Mouse (Mus musculus): Measurements from ENCODE around the gene Nlrc4.

Gene Nlrc4

GRCm38 (mm10) chr17:74430074-74430473 lies 28.9 kb downstream of the Nlrc4 start:
- no peak for DNase-seq (ENCODE audit: low read depth)

- no peak for DNase-seq (ENCODE audit: low read depth)
These were observed 34.4 kb downstream of the Nlrc4 start for GRCm38 (mm10) chr17:74424401-74425005.

- no peak for DNase-seq (ENCODE audit: low read depth)
These were observed 38.3 kb downstream of the Nlrc4 start for GRCm38 (mm10) chr17:74420656-74421055.

- DNase-seq (ENCODE audit: low read depth): no peak
These were observed 40.8 kb downstream of the Nlrc4 start for GRCm38 (mm10) chr17:74418171-74418570.

DNA sequence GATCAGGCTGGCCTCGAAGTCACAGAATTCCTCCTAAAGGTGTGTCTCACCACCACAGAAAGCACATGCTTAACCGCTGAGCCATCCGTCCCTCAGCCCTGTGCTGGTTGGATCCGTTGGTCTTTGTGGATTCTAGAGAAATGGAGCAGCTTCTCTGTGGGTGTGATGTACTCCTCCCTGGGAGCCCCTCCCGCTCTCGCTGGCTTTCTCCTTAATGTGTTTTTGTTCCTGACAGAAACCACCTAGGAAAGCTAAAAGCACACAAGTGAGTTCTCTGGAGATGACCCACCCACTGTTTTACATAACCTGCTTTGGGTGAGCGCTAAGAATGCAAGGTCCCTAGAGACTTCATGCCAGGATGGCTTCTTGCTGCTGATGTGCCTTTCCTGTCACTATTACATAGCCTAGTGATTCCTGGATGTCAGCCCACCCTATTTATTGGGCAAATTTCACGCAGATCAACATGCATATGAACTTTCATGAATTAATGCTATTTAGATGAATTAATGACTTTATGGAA lies 42.0 kb downstream of the Nlrc4 start:
- no peak for DNase-seq (ENCODE audit: low read depth)

- DNase-seq (ENCODE audit: low read depth): no peak
These were observed 44.3 kb downstream of the Nlrc4 start for GRCm38 (mm10) chr17:74414671-74415070.

DNA sequence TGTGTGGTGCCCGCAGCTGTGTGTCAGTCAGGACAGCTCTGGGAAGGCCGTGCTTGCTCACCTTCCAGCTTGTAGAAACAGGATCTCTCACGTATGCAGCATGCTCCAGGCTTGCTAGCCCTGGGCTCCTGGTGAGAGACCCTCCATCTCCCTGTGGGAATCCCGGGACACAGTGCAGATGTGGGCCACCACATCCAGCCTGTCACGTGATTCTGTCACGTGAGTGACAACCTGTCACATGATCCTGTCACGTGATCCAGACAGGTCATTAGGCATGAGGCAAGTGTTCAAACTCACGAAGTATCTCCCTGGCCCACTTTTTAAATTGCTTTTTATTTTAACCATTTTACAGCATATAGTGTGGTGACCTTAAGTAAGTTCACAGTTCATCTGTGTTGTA lies 45.6 kb downstream of the Nlrc4 start:
- DNase-seq (ENCODE audit: low read depth): no peak

DNA sequence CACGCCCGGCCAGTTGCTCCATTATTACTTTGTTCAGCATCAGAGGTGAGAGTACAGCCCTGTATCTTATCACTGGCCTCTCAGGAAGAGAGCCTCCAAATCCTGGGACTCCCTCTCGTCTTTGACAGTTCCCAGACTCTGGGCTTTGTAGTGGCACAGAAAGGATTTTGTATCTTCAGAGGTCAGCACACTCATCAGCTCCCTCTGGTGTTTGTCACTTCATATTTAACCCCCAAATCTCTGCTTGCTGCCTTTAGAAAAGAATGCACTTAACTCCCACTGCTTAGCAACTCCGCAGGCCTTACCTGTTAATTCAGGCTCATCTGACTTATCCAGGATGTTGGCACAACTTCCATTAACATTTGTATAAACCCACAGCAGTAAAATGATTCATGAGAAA lies 49.2 kb downstream of the Nlrc4 start:
- DNase-seq (ENCODE audit: low read depth): peak; percentile 31

- DNase-seq (ENCODE audit: low read depth): no peak
These were observed 52.5 kb downstream of the Nlrc4 start for GRCm38 (mm10) chr17:74406487-74406886.

DNA sequence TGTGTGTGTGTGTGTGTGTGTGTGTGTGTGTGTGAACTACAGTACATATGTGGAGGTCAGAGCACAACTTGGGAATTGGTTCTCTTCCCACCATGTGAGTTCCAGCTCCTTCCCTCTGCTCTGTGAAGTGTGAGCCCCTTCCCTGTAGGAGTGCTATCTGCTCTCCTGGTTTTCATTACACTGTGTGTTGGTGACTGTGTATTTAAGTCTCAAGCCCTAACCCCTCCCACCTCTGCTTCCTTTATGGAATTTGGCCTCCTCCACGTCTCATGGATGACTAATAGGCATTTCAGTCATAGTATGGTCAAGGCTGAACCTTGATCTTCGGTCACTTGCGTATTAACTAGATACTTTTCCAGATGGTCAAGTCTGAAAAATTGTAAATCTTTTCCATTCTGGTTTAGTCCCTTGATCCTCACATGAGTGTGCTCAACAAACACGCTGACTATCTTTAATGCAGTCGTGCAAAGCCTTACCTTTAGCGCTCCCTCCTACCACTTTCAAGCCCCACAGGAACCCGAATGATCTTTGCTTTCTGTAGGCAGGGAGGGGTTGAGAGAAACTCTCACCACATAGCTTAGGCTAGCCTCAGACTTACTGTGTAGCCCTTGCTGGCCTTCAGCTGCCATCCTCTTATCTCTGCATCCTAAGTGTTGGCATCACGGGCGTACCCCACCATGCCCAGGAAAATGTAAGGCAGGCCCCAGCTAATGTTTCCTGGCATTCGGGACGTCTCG lies 56.3 kb downstream of the Nlrc4 start:
- no peak for DNase-seq (ENCODE audit: low read depth)

DNA sequence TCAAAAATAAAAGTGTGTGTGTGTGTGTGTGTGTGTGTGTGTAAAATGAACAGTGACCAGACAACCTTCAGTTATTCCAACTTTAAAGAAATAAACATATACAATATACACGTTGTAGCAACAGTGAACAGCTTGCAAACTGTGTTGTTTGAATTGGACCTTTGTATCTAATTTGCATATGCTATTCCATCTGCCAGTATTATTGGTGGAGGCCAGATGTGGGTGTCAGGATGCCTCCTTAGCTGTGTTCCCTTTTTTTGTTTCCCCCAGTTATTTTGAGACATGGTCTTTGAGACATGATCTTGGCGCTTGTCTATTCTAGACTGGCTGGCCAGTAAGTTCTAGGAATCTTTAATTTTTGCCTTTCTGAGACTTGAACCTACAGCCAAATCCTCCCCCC lies 61.8 kb downstream of the Nlrc4 start:
- DNase-seq (ENCODE audit: low read depth): no peak

- no peak for DNase-seq (ENCODE audit: low read depth)
These were observed 62.2 kb downstream of the Nlrc4 start for GRCm38 (mm10) chr17:74396766-74397165.

DNA sequence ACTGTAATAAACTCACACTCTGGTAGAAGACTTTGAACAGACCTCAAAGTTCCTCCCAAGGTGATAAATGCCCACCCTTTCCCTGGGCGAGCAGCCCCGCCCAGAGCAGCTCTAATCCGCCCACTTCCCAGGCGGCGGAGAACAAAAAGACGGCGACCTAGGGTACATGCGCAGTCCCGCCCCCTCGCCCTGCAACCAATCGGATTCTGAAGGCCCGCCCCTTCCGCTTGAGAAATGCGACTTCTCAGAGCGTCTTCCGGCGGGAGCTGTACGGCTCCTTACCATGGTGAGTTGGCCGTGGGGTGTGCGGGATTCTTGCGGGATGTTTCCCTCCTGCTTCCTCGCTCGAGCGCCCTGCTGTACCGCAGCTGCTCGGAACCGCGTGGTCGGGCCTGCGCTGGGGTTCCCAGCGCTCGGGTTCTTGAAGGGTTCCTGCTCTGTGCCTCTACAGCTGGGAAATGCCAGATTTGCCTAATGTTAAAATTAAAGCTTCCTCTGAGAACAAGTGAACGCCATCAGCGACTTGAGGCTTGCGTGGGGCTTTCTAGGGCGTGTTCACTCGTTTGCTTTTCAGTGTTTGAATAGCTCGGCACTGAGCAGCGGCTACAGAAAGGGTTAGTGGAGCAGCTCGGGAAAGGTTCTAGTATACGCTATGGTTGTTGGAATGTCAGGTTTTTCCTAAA lies 63.4 kb downstream of the Nlrc4 start, which contains the start of gene Slc30a6:
TSS of gene Slc30a6 (plus strand) at position 226 of the 683 bp plus-strand sequence.
- DNase-seq (ENCODE audit: low read depth): peak; percentile 97

GRCm38 (mm10) chr17:74394855-74395254 lies 64.1 kb downstream of the Nlrc4 start:
- DNase-seq (ENCODE audit: low read depth): peak; percentile 67

GRCm38 (mm10) chr17:74394381-74394780 lies 64.6 kb downstream of the Nlrc4 start:
- DNase-seq (ENCODE audit: low read depth): no peak

GRCm38 (mm10) chr17:74389847-74390246 lies 69.1 kb downstream of the Nlrc4 start:
- DNase-seq (ENCODE audit: low read depth): no peak

- DNase-seq (ENCODE audit: low read depth): no peak
These were observed 72.3 kb downstream of the Nlrc4 start for GRCm38 (mm10) chr17:74386657-74387056.

DNA sequence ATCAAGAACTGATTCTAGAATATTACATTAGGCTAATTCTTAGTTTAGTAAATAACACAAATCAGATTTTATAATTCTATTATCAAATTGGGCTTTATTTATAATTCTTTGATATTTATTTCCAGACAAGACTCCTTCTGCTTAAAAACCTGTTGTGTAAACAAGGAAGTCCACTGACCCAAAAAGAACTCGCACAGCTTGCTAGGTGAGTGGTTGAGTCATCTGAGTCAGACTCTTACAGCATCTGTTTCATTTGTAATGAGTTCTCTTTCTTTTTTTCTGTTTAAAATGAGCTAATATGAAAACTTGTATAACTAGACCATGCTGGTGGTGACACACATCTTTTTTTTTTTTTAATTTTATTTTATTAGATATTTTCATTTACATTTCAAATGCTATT lies 82.0 kb downstream of the Nlrc4 start:
- DNase-seq (ENCODE audit: low read depth): no peak

Data from naive thymus-derived CD4-positive, alpha-beta T cell, adult 2 months (primary cell).